Comparison of ENCODE assay signal across 18 mouse cellular contexts in genomic region chr2:61346012-61346760, GRCm38 (mm10).
DNase-seq lines count a peak whose midpoint lies in the region; ATAC-seq and TF ChIP-seq lines count a peak whose summit lies in the region.
"Had no signal": no experiment of that assay in that cellular context is flagged by ENCODE, and none has a peak within 500 bp of the region (broad histone marks: within the 10 kb centered on the region; RNA-seq: fewer than 3 reads in every experiment).

No protein-coding gene starts in this region.

- no peak overlapping the region for H3K4me2 ChIP-seq in kidney, embryonic 14.5 days (replicated peaks; ENCODE audit: low read depth, low read length)
- H3K4me2 ChIP-seq in intestine, embryonic 15.5 days (replicated peaks) = no peak overlapping the region
- H3K4me2 ChIP-seq in heart, embryonic 12.5 days = no peak overlapping the region
- H3K4me2 ChIP-seq: embryonic facial prominence, embryonic 15.5 days; forebrain, embryonic 15.5 days; heart, embryonic 11.5 days had no signal

- no peaks in the 10 kb centered on the region for H3K36me3 ChIP-seq in kidney, embryonic 14.5 days (ENCODE audit: control insufficient read depth, insufficient read depth, low read length)
- no peaks in the 10 kb centered on the region for H3K36me3 ChIP-seq in kidney, adult 2 months (ENCODE audit: control insufficient read depth, insufficient read depth, low read length)
- no peaks in the 10 kb centered on the region for H3K36me3 ChIP-seq in intestine, embryonic 15.5 days
- no peaks in the 10 kb centered on the region for H3K36me3 ChIP-seq in heart, embryonic 12.5 days
- H3K36me3 ChIP-seq: embryonic facial prominence, embryonic 15.5 days; forebrain, embryonic 15.5 days; hindbrain, embryonic 10.5 days had no signal

- ATAC-seq in kidney, embryonic 14.5 days (ENCODE audit: low FRiP score, low TSS enrichment) = peak; percentile 86
- peak; percentile 82 for ATAC-seq in intestine, embryonic 15.5 days
- no peak for ATAC-seq in heart, embryonic 12.5 days (ENCODE audit: insufficient number of reproducible peaks, low FRiP score)
- ATAC-seq: forebrain, embryonic 15.5 days had no signal

- no peak overlapping the region for H3K4me3 ChIP-seq in kidney, embryonic 14.5 days (ENCODE audit: low read length)
- H3K4me3 ChIP-seq in kidney, adult 2 months (ENCODE audit: insufficient read depth, low read depth, low read length) = no peak overlapping the region
- no peak overlapping the region for H3K4me3 ChIP-seq in intestine, embryonic 15.5 days (replicated peaks)
- H3K4me3 ChIP-seq in heart, embryonic 12.5 days = no peak overlapping the region
- H3K4me3 ChIP-seq: embryonic facial prominence, embryonic 15.5 days; forebrain, embryonic 15.5 days; heart, adult 2 months; hindbrain, embryonic 10.5 days had no signal

- TF ChIP-seq CTCF in kidney, adult 2 months (conservative IDR thresholded peaks at IDR 0.05; ENCODE audit: insufficient read depth, insufficient read length, low read depth, low read length) = no peak

- 0 out of 2 replicates have a peak, but pooled peaks cover 3% of the 10 kb centered on the region for H3K4me1 ChIP-seq in kidney, embryonic 14.5 days (ENCODE audit: control insufficient read depth, insufficient read depth, low read length)
- no peaks in the 10 kb centered on the region for H3K4me1 ChIP-seq in kidney, adult 2 months (ENCODE audit: control insufficient read depth, insufficient read depth, low read length)
- H3K4me1 ChIP-seq in intestine, embryonic 15.5 days (replicated peaks) = no peaks in the 10 kb centered on the region
- peaks cover 3% of the 10 kb centered on the region; the same call in 1 of the 2 replicates for H3K4me1 ChIP-seq in heart, embryonic 12.5 days (replicated peaks)

- no peak overlapping the region for H3K27ac ChIP-seq in kidney, embryonic 14.5 days (ENCODE audit: low read depth, low read length)
- H3K27ac ChIP-seq in kidney, adult 2 months (ENCODE audit: insufficient read depth, low read depth, low read length) = no peak overlapping the region
- no peak overlapping the region for H3K27ac ChIP-seq in intestine, embryonic 15.5 days
- no peak overlapping the region for H3K27ac ChIP-seq in heart, embryonic 12.5 days (ENCODE audit: poor library complexity, severe bottlenecking)
- H3K27ac ChIP-seq: forebrain, embryonic 15.5 days; heart, adult 2 months; hindbrain, embryonic 10.5 days had no signal

- no peaks in the 10 kb centered on the region for H3K27me3 ChIP-seq in kidney, embryonic 14.5 days (ENCODE audit: control insufficient read depth, insufficient read depth, low read length)
- no peaks in the 10 kb centered on the region for H3K27me3 ChIP-seq in kidney, adult 2 months (replicated peaks; ENCODE audit: control insufficient read depth, insufficient read depth, low read length)
- H3K27me3 ChIP-seq in intestine, embryonic 15.5 days (replicated peaks) = no peaks in the 10 kb centered on the region
- no peaks in the 10 kb centered on the region for H3K27me3 ChIP-seq in heart, embryonic 12.5 days (replicated peaks)
- H3K27me3 ChIP-seq: embryonic facial prominence, embryonic 15.5 days; forebrain, embryonic 15.5 days had no signal

- H3K9me3 ChIP-seq in kidney, embryonic 14.5 days (ENCODE audit: control insufficient read depth, low read length) = no peaks in the 10 kb centered on the region
- H3K9me3 ChIP-seq in intestine, embryonic 15.5 days = no peaks in the 10 kb centered on the region
- no peaks in the 10 kb centered on the region for H3K9me3 ChIP-seq in heart, embryonic 12.5 days (replicated peaks)
- H3K9me3 ChIP-seq: embryonic facial prominence, embryonic 15.5 days; forebrain, embryonic 15.5 days; hindbrain, embryonic 10.5 days had no signal

- TF ChIP-seq POLR2A in kidney, adult 2 months (IDR thresholded peaks at IDR 0.05; ENCODE audit: low read depth, low read length) = no peak

- no peak for DNase-seq in kidney, adult 18-20 months
- DNase-seq in kidney, postnatal 4 days = peak; percentile 17 to 37
- DNase-seq in kidney, adult 2 months = no peak
- DNase-seq in thymus, postnatal 25 days = no peak
- DNase-seq: adrenal gland, postnatal 10 days; cerebellum, adult 11 months; cerebellum, adult 8-10 months; cerebellum, postnatal 14 days; embryo, embryonic 11 days; gastrocnemius, postnatal 14 days; heart, adult 2 months had no signal

- H3K9ac ChIP-seq in kidney, embryonic 14.5 days (ENCODE audit: low read depth, low read length) = no peak overlapping the region
- no peak overlapping the region for H3K9ac ChIP-seq in intestine, embryonic 15.5 days
- no peak overlapping the region for H3K9ac ChIP-seq in heart, embryonic 12.5 days
- H3K9ac ChIP-seq: embryonic facial prominence, embryonic 15.5 days; forebrain, embryonic 15.5 days had no signal

- WGBS in kidney, embryonic 14.5 days = 16% methylated on average over 8 of the region's 8 CpGs
- 44% methylated on average over 8 of the region's 8 CpGs for WGBS in kidney, adult 2 months
- 48% methylated on average over 8 of the region's 8 CpGs for WGBS in intestine, embryonic 15.5 days
- WGBS in heart, embryonic 12.5 days = 63% methylated on average over 8 of the region's 8 CpGs

Comparison
In these comparisons a context has a peak if more than half of its experiments do, and no peak if none do; other contexts are left out.
1. DNase-seq: peak in kidney, postnatal 4 days (2 of 2); none in kidney, adult 18-20 months (single experiment), kidney, adult 2 months (single experiment) and thymus, postnatal 25 days (single experiment).